Mouse (Mus musculus): ENCODE measurements at regions not wholly inside any gene's neighbourhood (a gene's known extent, or its start where the extent isn't known, plus 50 kb on each side); places are given as distances from the start of the nearest gene placed in this dataset.

GRCm38 (mm10) chr9:49912306-49912705, 113.6 kb upstream of the Ncam1 start:
- intact Hi-C loops (cut with DNase I) = no loop called here
- no peak for DNase-seq (ENCODE audit: low spot score in 2 of 2)

- no peak for DNase-seq (ENCODE audit: low spot score in 2 of 2)
- intact Hi-C loops (cut with DNase I) = no loop called here
Measured at GRCm38 (mm10) chr9:49906306-49906705, 107.6 kb upstream of the Ncam1 start.

- intact Hi-C loops (cut with DNase I) = no loop called here
Measured at GRCm38 (mm10) chr9:49905703-49906102, 107.0 kb upstream of the Ncam1 start.

GRCm38 (mm10) chr9:49898947-49899346, 100.2 kb upstream of the Ncam1 start:
- DNase-seq (ENCODE audit: low spot score in 2 of 2) = peak; percentile 30 to 33
- intact Hi-C loops (cut with DNase I) = no loop called here

More at GRCm38 (mm10) chr9:49905703-49906102, 107.0 kb upstream of the Ncam1 start:
- DNase-seq (ENCODE audit: low spot score in 2 of 2) = no peak

- DNase-seq (ENCODE audit: low spot score in 2 of 2) = no peak
- intact Hi-C loops (cut with DNase I) = no loop called here
Measured at GRCm38 (mm10) chr9:49884516-49885343, 86.0 kb upstream of the Ncam1 start.

GRCm38 (mm10) chr9:49879361-49880128, 80.8 kb upstream of the Ncam1 start:
- intact Hi-C loops (cut with DNase I) = no loop called here
- DNase-seq (ENCODE audit: low spot score in 2 of 2) = no peak

GRCm38 (mm10) chr9:49874881-49875280, 76.2 kb upstream of the Ncam1 start:
- intact Hi-C loops (cut with DNase I) = no loop called here
- DNase-seq (ENCODE audit: low spot score in 2 of 2) = no peak

- intact Hi-C loops (cut with DNase I) = no loop called here
- peak; percentile 73 to 91 for DNase-seq (ENCODE audit: low spot score in 2 of 2)
Measured at GRCm38 (mm10) chr9:49873550-49873949, 74.8 kb upstream of the Ncam1 start.

GRCm38 (mm10) chr9:49851522-49851921, 52.8 kb upstream of the Ncam1 start:
- peak in 1 of 2 experiments; percentile 17 for DNase-seq (ENCODE audit: low spot score in 2 of 2)
- intact Hi-C loops (cut with DNase I) = no loop called here

GRCm38 (mm10) chr9:49849442-49849841, 50.7 kb upstream of the Ncam1 start:
- intact Hi-C loops (cut with DNase I) = no loop called here
- DNase-seq (ENCODE audit: low spot score in 2 of 2) = no peak

GRCm38 (mm10) chr9:49848943-49849342, 50.2 kb upstream of the Ncam1 start:
- no peak for DNase-seq (ENCODE audit: low spot score in 2 of 2)
- intact Hi-C loops (cut with DNase I) = no loop called here
